Mouse (Mus musculus) heart, postnatal 36 days (tissue): ENCODE data around the gene Rhd. TPM values are rescaled to one million over a fixed set of nuclear protein-coding genes. Genes with fewer than 3 reads are reported as not detected.

Experiments
- DNase-seq, 2 experiments: peaks; one replicate each; pipeline ENCODE4 v3.0.0; 2021 to 2022
- intact Hi-C: fragments of 180-260 bp; cut with DNase I; formaldehyde crosslinking; loops from one replicate; pipeline ENCODE4 v1.15.1; 2025
- total RNA-seq, 2 experiments: library from RNA; stranded (reverse); gene quantifications; 2 replicates each; pipeline ENCODE4 v1.2.3; 2021

Rhd gene
- total RNA-seq, 2 experiments from 2014 or later: 2.8 to 3.0 TPM

- intact Hi-C loops: no loop called here
- DNase-seq: no peak
Measured at GRCm38 (mm10) chr4:134927815-134928463, 63.6 kb downstream of the Rhd start.

- intact Hi-C loops: no loop called here
Measured at GRCm38 (mm10) chr4:134928464-134928836, 64.1 kb downstream of the Rhd start.

GRCm38 (mm10) chr4:134929536-134929935, 65.2 kb downstream of the Rhd start:
- intact Hi-C loops: no loop called here
- DNase-seq: no peak

More at GRCm38 (mm10) chr4:134928464-134928836, 64.1 kb downstream of the Rhd start:
- no peak for DNase-seq

- intact Hi-C loops: loop anchor here (5.0 kb wide), 2 partner anchors 402 to 422 kb away; partner anchors contain the start of gene Srrm1
- DNase-seq: no peak
Measured at GRCm38 (mm10) chr4:134930190-134930589, 65.9 kb downstream of the Rhd start.

- DNase-seq: peak; percentile 92
- intact Hi-C loops: loop anchor here (5.0 kb wide), 2 partner anchors 401 to 421 kb away; partner anchors contain the start of gene Srrm1
Measured at GRCm38 (mm10) chr4:134930684-134931481, 66.5 kb downstream of the Rhd start, which contains the start of gene Syf2. TSS of gene Syf2 (plus strand) at chr4:134930898.

- peak in 1 of 2 experiments; percentile 18 for DNase-seq
- intact Hi-C loops: no loop called here
Measured at GRCm38 (mm10) chr4:134937240-134938176, 73.2 kb downstream of the Rhd start.

- intact Hi-C loops: no loop called here
- no peak for DNase-seq
Measured at GRCm38 (mm10) chr4:134939900-134940299, 75.6 kb downstream of the Rhd start.

GRCm38 (mm10) chr4:134943758-134944538, 79.6 kb downstream of the Rhd start:
- intact Hi-C loops: no loop called here
- DNase-seq: no peak

Other genes starting within 250 kb of the Rhd start
- gene Man1c1, start 160.2 kb upstream of the Rhd start, total RNA-seq: 10 to 100 TPM; 22.0 to 23.2 TPM
- gene Ldlrap1, start 96.5 kb upstream of the Rhd start, total RNA-seq: 10 to 100 TPM; 14.3 to 16.2 TPM
- 10 to 100 TPM; 23.9 to 24.7 TPM for gene Maco1, start 11.2 kb upstream of the Rhd start, total RNA-seq
- 10 to 100 TPM; 65.8 to 71.3 TPM for gene Tmem50a, start 50.5 kb downstream of the Rhd start, total RNA-seq
- 100 to 1,000 TPM; 129 to 206 TPM for gene Rsrp1, start 59.1 kb downstream of the Rhd start, total RNA-seq
- 10 to 100 TPM; 56.1 to 65.6 TPM for gene Syf2, start 66.4 kb downstream of the Rhd start, total RNA-seq